Comparison of ENCODE assay signal across 9 mouse cellular contexts in the genomic region with DNA sequence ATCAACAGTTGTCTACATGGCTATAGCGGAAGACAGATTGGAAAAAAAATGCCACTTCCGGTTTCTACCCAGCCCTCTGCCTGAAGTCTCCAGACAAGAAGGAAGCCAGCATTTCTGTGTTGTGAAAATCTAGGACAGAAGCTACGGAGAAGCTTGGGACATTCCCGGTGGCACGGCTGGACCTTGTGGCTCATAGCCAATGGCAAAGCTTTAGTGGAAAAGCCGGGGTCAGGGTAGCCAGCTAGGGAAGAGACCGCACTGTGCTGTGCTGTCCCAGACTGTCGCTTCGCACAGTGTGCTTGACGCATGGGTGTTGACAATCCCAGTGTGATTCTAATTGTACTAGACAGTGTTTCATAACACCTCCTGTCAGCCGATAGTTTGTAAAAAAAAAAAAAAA.
DNase-seq lines count a peak whose midpoint lies in the region; ATAC-seq lines count a peak whose summit lies in the region.
"Had no signal": no experiment of that assay in that cellular context is flagged by ENCODE, and none has a peak within 500 bp of the region (broad histone marks: within the 10 kb centered on the region; RNA-seq: fewer than 3 reads in every experiment).

No protein-coding gene starts in this region.

- H3K4me1 ChIP-seq in forebrain, embryonic 15.5 days, result no peaks in the 10 kb centered on the region
- H3K4me1 ChIP-seq in forebrain, embryonic 11.5 days (replicated peaks; ENCODE audit: control insufficient read depth, insufficient read depth, low read length), result 0 out of 2 replicates have a peak, but pooled peaks cover 1% of the 10 kb centered on the region

- H3K36me3 ChIP-seq in forebrain, embryonic 15.5 days, result no peaks in the 10 kb centered on the region
- H3K36me3 ChIP-seq in forebrain, embryonic 11.5 days (ENCODE audit: control insufficient read depth, insufficient read depth, low read length), result no peaks in the 10 kb centered on the region

- no peak overlapping the region for H3K9ac ChIP-seq in forebrain, embryonic 15.5 days (replicated peaks)
- no peak overlapping the region for H3K9ac ChIP-seq in forebrain, embryonic 11.5 days (ENCODE audit: low read length)

- no peaks in the 10 kb centered on the region for H3K27me3 ChIP-seq in forebrain, embryonic 15.5 days
- H3K27me3 ChIP-seq in forebrain, embryonic 11.5 days (ENCODE audit: control insufficient read depth, insufficient read depth, low read length), result no peaks in the 10 kb centered on the region

- H3K27ac ChIP-seq in forebrain, embryonic 15.5 days (replicated peaks), result no peak overlapping the region
- H3K27ac ChIP-seq in forebrain, embryonic 11.5 days (ENCODE audit: low read depth, low read length), result no peak overlapping the region

- H3K4me2 ChIP-seq in forebrain, embryonic 15.5 days (replicated peaks), result no peak overlapping the region
- no peak overlapping the region for H3K4me2 ChIP-seq in forebrain, embryonic 11.5 days (ENCODE audit: low read depth, low read length, severe bottlenecking)

- no peak for DNase-seq in forebrain, embryonic 11.5 days (ENCODE audit: low spot score)
- peak; percentile 30 for DNase-seq in right cerebral cortex, postnatal 10 days (ENCODE audit: low spot score in 2 of 2)
- DNase-seq in right cerebral cortex, postnatal 25 days, result no peak
- DNase-seq in layer of hippocampus, postnatal 25 days (ENCODE audit: extremely low spot score in 1 of 2, low spot score in 1 of 2), result peak; percentile 5 to 11
- DNase-seq in testis, postnatal 14 days (ENCODE audit: low spot score), result peak; percentile 19
- DNase-seq in gastrocnemius, adult 18-20 months (ENCODE audit: low spot score), result no peak
- DNase-seq in gastrocnemius, postnatal 25 days, result no peak

- WGBS in forebrain, embryonic 15.5 days, result 78% methylated on average over 11 of the region's 11 CpGs
- WGBS in forebrain, embryonic 11.5 days, result 85% methylated on average over 11 of the region's 11 CpGs

- no peaks in the 10 kb centered on the region for H3K9me3 ChIP-seq in forebrain, embryonic 15.5 days
- H3K9me3 ChIP-seq in forebrain, embryonic 11.5 days (ENCODE audit: control insufficient read depth, low read length), result no peaks in the 10 kb centered on the region

- ATAC-seq in forebrain, embryonic 15.5 days (replicated peaks), result peak; percentile 63; the same call in 1 of the 2 replicates
- ATAC-seq in forebrain, embryonic 11.5 days (replicated peaks; ENCODE audit: low FRiP score), result no peak

- H3K4me3 ChIP-seq in forebrain, embryonic 15.5 days, result no peak overlapping the region
- no peak overlapping the region for H3K4me3 ChIP-seq in forebrain, embryonic 11.5 days (ENCODE audit: low read depth, low read length)
- H3K4me3 ChIP-seq: megakaryocyte, embryonic 14.5 days had no signal

Comparison
In these comparisons a context has a peak if more than half of its experiments do, and no peak if none do; other contexts are left out.
1. DNase-seq: peak in right cerebral cortex, postnatal 10 days (2 of 2), layer of hippocampus, postnatal 25 days (2 of 2) and testis, postnatal 14 days (single experiment); none in forebrain, embryonic 11.5 days (single experiment), right cerebral cortex, postnatal 25 days (single experiment), gastrocnemius, adult 18-20 months (single experiment) and gastrocnemius, postnatal 25 days (single experiment).